Mouse (Mus musculus): ENCODE results near the gene Rassf2.

DNA sequence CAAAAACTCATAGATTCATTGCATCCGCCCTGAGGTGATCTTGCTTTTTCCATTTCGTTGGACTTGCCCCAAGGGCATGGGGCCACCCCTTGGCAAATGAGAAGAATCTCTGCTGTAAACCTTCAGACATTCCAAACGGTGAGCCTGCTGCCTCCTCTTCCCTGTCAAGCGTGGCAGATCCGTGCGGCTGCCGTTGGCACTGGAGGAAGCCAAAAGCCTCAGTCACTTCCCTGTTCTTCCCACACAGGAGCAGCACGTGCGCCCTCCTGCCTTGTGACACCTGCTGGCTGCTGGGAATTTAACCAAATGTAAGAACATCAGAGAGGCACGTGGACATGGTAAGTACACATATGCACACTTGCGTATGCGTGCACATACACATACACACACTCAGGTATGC is 34.3 kb downstream of the Rassf2 start:
- TF ChIP-seq CTCF (IDR thresholded peaks at IDR 0.05; ENCODE audit: low read depth) = no peak
- no peak for TF ChIP-seq EP300 (IDR thresholded peaks at IDR 0.05; ENCODE audit: low read depth)
